Comparison of ENCODE assay signal across 16 mouse cellular contexts in the genomic region with DNA sequence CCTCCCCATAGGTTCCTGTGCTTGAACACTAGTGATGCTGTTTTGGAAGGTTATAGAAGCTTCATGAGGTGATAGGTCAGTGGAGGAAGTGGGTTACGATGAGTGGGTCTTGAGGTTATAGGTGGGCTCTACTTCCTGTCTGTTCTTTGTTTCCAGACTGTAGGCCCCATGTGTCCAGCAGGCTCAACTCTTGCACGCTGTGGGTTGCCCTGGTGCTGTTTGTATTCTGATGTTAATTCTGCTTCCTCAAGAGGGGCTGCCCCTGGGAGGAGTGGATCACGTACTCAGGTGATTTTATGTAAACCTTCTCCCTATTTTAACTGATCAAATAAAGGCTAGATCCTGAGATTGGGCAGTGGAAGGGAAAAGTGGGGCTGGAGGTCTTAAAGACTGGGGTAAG.
"Had no signal": no experiment of that assay in that cellular context is flagged by ENCODE, and none has a peak within 500 bp of the region (broad histone marks: within the 10 kb centered on the region; RNA-seq: fewer than 3 reads in every experiment).

No protein-coding gene starts in this region.

- H3K27ac ChIP-seq: neural tube, embryonic 13.5 days; neural tube, embryonic 15.5 days; stomach, embryonic 15.5 days; stomach, postnatal 0 days had no signal

- H3K27me3 ChIP-seq: neural tube, embryonic 13.5 days; neural tube, embryonic 15.5 days; stomach, embryonic 15.5 days had no signal

- DNase-seq: retina, postnatal 1 day; right cerebral cortex, adult 18-20 months; right cerebral cortex, postnatal 14 days; right cerebral cortex, postnatal 25 days; right cerebral cortex, postnatal 4 days; spleen, adult 18-20 months; thymus, adult 18-20 months; thymus, adult 2 months; thymus, postnatal 14 days; thymus, postnatal 25 days; thymus, postnatal 36 days; thymus, postnatal 4 days had no signal

- H3K4me2 ChIP-seq: neural tube, embryonic 13.5 days; neural tube, embryonic 15.5 days; stomach, embryonic 15.5 days had no signal

- H3K4me1 ChIP-seq: neural tube, embryonic 13.5 days; neural tube, embryonic 15.5 days; stomach, embryonic 15.5 days had no signal

- H3K36me3 ChIP-seq: neural tube, embryonic 13.5 days; neural tube, embryonic 15.5 days; stomach, embryonic 15.5 days had no signal

- H3K4me3 ChIP-seq: neural tube, embryonic 13.5 days; neural tube, embryonic 15.5 days; stomach, embryonic 15.5 days had no signal

- H3K9me3 ChIP-seq: neural tube, embryonic 13.5 days; neural tube, embryonic 15.5 days; stomach, embryonic 15.5 days had no signal

- H3K9ac ChIP-seq: neural tube, embryonic 13.5 days; neural tube, embryonic 15.5 days; stomach, embryonic 15.5 days had no signal
